Mouse (Mus musculus) C2C12 (cell line): ENCODE measurements around the gene Auh.

ENCODE experiments used
- CEBPB ChIP-seq: IDR thresholded peaks from one replicate; pipeline ENCODE4 v1.6.1; 2011; ENCODE audit warnings: low read depth, mild to moderate bottlenecking, control low read depth, moderate library complexity
- CTCF ChIP-seq: IDR thresholded peaks from one replicate; pipeline ENCODE4 v1.5.1; 2011; ENCODE audit not compliant: control insufficient read depth, insufficient read depth, insufficient read length
- FOSL1 ChIP-seq: IDR thresholded peaks from one replicate; pipeline ENCODE4 v1.8.0; 2011; ENCODE audit warnings: mild to moderate bottlenecking, low read length; ENCODE audit not compliant: poor library complexity, insufficient read depth, severe bottlenecking
- MAX ChIP-seq: IDR thresholded peaks from one replicate; pipeline ENCODE4 v1.6.1; 2011; ENCODE audit warnings: mild to moderate bottlenecking, control low read depth
- MYOD1 ChIP-seq: IDR thresholded peaks from one replicate; pipeline ENCODE4 v1.6.1; 2011; ENCODE audit warnings: low read depth; ENCODE audit not compliant: control insufficient read depth, insufficient read length
- USF1 ChIP-seq: IDR thresholded peaks from one replicate; pipeline ENCODE4 v1.6.1; 2011; ENCODE audit warnings: low read depth, mild to moderate bottlenecking, control low read depth, moderate library complexity

DNA sequence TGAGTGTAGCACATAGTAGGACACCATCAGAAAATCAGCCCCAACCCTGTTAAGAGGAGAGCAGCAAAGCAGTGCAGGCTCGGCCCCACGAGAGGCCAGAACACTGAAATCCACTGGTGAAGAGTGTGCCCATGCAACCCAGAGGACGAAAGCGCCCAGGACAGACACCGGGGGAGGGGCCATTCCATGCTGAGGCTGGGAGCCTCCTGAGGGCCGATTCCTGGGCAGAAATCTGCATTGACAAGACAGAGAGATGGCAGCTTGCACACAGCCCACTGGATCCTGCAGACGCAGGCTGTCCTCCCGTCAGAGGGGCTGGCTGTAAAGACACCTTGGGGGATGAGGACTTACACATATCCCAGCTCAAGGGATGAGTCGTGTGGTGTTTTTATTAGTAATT is 104.7 kb downstream of the Auh start:
- TF ChIP-seq USF1 (no peak), CTCF (no peak), MAX (no peak), FOSL1 (no peak), MYOD1 (no peak), CEBPB (no peak)
